Mouse (Mus musculus): Measurements from ENCODE around the gene Timm13. TPM values are rescaled to one million over a fixed set of nuclear protein-coding genes. Genes with fewer than 3 reads are reported as not detected.

Gene Timm13
- total RNA-seq (2023), result 62.9 TPM

DNA sequence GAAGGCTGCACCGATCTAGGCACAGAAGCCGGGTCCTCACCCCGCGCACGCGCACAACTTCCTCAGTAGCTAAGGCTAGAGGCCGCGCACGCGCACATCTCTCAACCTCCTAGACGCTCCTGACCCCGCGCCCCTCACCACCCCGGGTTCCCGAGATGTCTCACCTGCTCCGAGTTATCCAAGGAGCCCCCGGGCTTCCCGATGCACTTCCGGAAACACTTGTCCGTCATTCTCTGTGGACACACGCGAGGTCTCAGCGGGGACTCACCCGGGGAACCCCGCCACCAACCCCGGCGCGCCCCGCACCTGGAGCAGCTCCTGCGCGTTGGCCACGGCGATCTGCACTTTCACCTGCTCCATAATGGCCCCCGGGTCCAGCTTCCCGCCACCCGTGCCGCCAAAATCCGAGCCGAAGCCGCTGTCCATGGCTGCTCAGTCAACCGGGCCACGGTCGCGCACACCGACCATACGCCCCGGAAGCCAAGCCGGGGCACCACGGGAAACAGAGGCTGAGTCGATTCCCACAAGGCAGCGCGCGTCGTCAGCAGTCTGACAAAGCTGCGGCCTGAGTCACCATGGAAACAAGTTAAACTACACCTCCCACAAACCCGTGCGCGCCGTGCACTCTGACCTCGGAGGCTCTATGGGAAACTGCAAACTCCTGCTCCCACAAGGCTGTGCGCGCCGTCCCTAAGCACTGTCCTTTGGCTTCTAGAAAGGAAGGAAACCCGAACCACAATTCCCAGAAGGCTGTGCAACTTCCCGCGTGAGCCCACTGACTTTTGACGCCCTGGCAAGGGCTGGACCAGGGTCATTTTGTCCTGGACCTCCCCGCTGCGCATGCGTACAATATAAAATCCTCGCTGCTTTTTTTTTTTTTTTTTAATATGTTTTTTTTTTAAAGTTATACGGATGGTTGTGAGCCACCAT is at the start of gene Timm13:
Gene Timm13 (minus strand): TSS at position 652 of the 930 bp plus-strand sequence.

DNA sequence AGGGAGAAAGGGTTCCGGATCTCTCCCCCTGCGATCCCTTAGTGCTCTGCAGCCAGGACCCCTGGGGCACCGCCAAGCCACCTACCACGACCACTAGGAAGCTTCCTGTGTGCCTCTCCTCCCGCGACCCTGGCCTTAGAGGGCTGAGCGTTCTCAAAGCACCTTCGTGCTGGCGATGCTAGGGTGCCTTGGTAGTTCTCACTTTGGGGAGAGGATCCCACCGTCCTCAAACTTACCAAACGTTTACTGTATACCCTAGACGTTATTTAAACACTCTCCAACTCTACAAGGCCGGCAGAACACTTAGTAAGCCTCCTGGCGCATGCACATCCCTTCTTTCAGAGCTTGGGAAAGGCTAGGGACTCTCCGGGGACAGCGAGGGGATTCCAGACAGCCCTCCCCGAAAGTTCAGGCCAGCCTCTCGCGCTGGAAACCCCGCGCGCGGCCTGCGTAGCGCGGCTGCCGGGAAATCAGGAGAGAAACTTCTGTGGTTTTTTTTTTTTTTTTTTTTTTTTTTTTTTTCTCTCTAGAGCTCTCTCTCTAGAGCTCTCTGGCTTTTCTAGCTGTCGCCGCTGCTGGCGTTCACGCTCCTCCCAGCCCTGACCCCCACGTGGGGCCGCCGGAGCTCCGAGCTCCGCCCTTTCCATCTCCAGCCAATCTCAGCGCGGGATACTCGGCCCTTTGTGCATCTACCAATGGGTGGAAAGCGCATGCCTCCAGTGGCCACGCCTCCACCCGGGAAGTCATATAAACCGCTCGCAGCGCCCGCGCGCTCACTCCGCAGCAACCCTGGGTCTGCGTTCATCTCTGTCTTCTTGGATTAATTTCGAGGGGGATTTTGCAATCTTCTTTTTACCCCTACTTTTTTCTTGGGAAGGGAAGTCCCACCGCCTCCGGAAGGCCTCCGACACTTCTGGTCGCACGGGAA is 28.8 kb upstream of the Timm13 start, which contains the start of gene Gadd45b:
Gene Gadd45b (plus strand): TSS at position 775 of the 928 bp plus-strand sequence.

DNA sequence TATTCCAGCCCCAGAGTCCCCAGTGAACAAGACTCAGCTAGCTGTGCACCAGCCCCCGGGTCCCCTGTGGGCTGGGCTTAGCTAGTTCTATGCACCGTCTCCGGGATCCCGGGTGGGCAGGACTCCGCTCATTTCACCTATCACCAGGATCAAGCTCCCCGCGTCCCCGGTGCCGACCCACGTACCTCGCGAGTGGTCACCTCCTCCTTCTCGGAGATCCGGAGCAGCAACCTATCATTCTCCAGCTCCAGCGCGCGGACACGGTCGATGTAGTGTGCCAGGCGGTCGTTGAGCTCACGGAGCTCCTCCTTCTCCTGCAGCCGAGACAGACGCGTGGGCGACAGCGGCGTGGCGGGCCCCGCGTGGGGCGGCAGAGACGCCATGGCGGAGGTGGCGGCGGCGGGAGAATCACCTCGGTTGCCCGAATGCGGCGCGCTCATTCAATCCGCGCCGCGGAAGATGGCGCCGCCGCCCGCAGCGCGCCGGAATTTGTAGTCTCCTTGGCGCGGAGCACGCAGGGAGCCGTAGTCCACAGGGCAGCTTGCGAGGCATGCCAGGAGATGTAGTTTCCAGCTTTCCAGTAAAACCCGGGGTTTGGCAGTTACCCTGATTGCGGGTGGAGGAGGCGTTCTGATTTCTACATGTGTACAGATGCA is 17.1 kb upstream of the Timm13 start, which contains the start of gene Lmnb2:
Gene Lmnb2 (minus strand): TSS at position 467 of the 656 bp plus-strand sequence.

DNA sequence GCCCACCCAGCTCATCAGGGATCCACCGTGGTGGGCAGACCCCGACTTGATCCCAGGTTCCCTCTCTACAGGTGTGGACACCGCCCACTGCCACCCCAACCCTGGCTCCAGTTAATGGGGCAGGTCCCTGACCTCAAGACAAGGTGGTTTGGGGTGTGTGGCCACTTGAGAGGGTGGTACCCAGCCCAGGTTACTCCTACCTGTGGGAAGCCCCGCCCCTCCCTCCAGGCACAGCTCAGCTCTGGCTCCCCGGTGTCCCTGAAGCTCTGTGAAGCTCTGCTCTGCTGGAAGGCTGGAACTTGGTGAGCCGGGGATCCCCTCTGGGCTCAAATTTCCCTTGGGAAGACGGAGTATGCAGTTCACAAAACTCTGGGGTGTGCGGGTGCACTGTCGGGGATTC is 29.2 kb downstream of the Timm13 start, which contains the start of gene Tmprss9:
Gene Tmprss9 (plus strand): TSS at position 268 of the 400 bp plus-strand sequence.

DNA sequence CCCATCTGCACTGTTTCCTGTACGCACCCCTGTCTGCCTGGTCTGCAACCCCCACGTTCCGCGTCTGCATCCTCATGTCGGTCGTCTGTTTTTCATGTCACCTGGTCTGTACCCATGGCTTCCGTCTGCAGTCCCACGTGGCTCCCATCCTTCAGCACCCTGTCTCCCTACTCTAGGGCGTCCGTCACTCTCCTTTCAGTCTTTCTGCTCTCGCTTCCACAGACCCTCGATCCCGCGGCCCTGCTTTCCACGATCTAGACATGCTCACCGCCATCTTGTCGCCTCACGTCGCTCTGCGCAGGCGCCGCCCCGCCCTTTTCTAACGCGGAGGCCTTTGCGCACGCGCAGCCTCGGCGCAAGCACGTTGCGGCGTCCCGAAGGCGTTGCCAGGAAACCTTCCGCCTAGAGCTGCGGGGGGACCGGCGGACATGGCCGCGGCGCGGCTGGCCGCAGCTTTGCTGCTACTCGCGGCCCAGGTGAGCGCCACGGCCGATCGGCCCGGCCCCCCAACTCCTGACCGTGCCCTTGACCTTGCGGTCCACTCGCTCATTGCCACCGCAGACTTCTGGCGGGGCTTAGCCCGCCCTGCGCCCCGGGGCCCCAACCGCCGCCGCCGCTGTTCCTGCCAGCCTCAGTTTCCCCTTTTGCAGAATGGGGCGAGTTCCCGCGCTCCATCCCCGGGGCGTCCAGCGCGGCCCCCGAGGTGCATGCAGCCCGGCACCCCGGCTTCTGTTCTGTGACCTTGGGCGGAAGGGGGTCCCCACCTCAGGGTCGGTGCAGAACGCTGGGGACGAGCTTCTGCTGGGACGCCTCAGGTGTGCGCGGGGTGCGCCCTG is 45.6 kb downstream of the Timm13 start, which contains the start of the genes Lsm7 and Sppl2b:
Gene Lsm7 (minus strand): TSS at position 297 of the 836 bp plus-strand sequence.
Gene Sppl2b (plus strand): TSS at position 363 of the 836 bp plus-strand sequence.

Other genes with a start within 250 kb of the Timm13 start
- gene Btbd2, start 243.9 kb downstream of the Timm13 start, total RNA-seq (2023), result 20.7 TPM
- 330 TPM for gene Mknk2, start 222.9 kb downstream of the Timm13 start, total RNA-seq (2023)
- gene Mob3a, start 199.0 kb downstream of the Timm13 start, total RNA-seq (2023), result 138 TPM
- 45.1 TPM for gene Izumo4, start 198.8 kb downstream of the Timm13 start, total RNA-seq (2023)
- 123 TPM for gene Ap3d1, start 158.7 kb downstream of the Timm13 start, total RNA-seq (2023)
- gene Dot1l, start 145.8 kb downstream of the Timm13 start, total RNA-seq (2023), result 72.9 TPM
- 81.1 TPM for gene Sf3a2, start 102.8 kb downstream of the Timm13 start, total RNA-seq (2023)
- 141 TPM for gene Plekhj1, start 102.3 kb downstream of the Timm13 start, total RNA-seq (2023)
- 1.4 TPM for gene Amh, start 95.7 kb downstream of the Timm13 start, total RNA-seq (2023)
- not detected for gene Jsrp1, start 87.5 kb downstream of the Timm13 start, total RNA-seq (2023)
- 517 TPM for gene Oaz1, start 74.3 kb downstream of the Timm13 start, total RNA-seq (2023)
- not detected for gene Lingo3, start 56.9 kb downstream of the Timm13 start, total RNA-seq (2023)
- 31.3 TPM for gene Lsm7, start 45.8 kb downstream of the Timm13 start, total RNA-seq (2023)
- gene Sppl2b, start 45.7 kb downstream of the Timm13 start, total RNA-seq (2023), result 25.5 TPM
- gene Tmprss9, start 29.1 kb downstream of the Timm13 start, total RNA-seq (2023), result not detected
- 12.3 TPM for gene Lmnb2, start 17.3 kb upstream of the Timm13 start, total RNA-seq (2023)
- gene Gadd45b, start 29.1 kb upstream of the Timm13 start, total RNA-seq (2023), result 20.3 TPM
- not detected for gene Gng7, start 114.0 kb upstream of the Timm13 start, total RNA-seq (2023)
- gene Diras1, start 124.7 kb upstream of the Timm13 start, total RNA-seq (2023), result not detected
- 16.8 TPM for gene Slc39a3, start 136.5 kb upstream of the Timm13 start, total RNA-seq (2023)
- gene Sgta, start 159.2 kb upstream of the Timm13 start, total RNA-seq (2023), result 52.5 TPM
- 11.8 TPM for gene Thop1, start 169.1 kb upstream of the Timm13 start, total RNA-seq (2023)
- not detected for gene Creb3l3, start 197.9 kb upstream of the Timm13 start, total RNA-seq (2023)
- 113 TPM for gene Map2k2, start 204.9 kb upstream of the Timm13 start, total RNA-seq (2023)
- 75.4 TPM for gene Zbtb7a, start 234.3 kb upstream of the Timm13 start, total RNA-seq (2023)

All from CD8-positive naive resting alpha-beta T cell, adult 57 days (primary cell).